Mouse (Mus musculus) limb, embryonic 11.5 days (tissue): Measurements from ENCODE around the gene Casq1. TPM values are rescaled to one million over a fixed set of nuclear protein-coding genes. Genes with fewer than 3 reads are reported as not detected.

ENCODE experiments used
- ATAC-seq: fragments of 200-750 bp; cut with Nextera tagmentation; 2 replicates; pipeline ENCODE4 v1.8.0; 2017; ENCODE audit warnings: low read depth; ENCODE audit not compliant: insufficient number of reproducible peaks, low FRiP score, low TSS enrichment
- DNase-seq: peaks from one replicate; pipeline ENCODE4 v3.0.0-alpha.2; 2015; ENCODE audit warnings: low spot score
- H3K27ac ChIP-seq: fragments of 300-500 bp; sonication (generic); replicated peaks from 2 replicates; pipeline ENCODE4 v1.5.1; 2014; ENCODE audit warnings: low read depth, mild to moderate bottlenecking, low read length
- H3K27me3 ChIP-seq: fragments of 300-500 bp; sonication (generic); 2 replicates; pipeline ENCODE4 v1.6.1; 2014; ENCODE audit warnings: mild to moderate bottlenecking, low read length, mixed read lengths; ENCODE audit not compliant: control insufficient read depth, insufficient read depth
- H3K36me3 ChIP-seq: fragments of 300-500 bp; sonication (generic); 2 replicates; pipeline ENCODE4 v1.6.1; 2014; ENCODE audit warnings: mild to moderate bottlenecking, low read length, moderate library complexity, mixed read lengths; ENCODE audit not compliant: control insufficient read depth, insufficient read depth
- H3K4me1 ChIP-seq: fragments of 300-500 bp; sonication (generic); 2 replicates; pipeline ENCODE4 v1.6.1; 2014; ENCODE audit warnings: low read length, mixed read lengths; ENCODE audit not compliant: control insufficient read depth, insufficient read depth
- H3K4me2 ChIP-seq: fragments of 300-500 bp; sonication (generic); 2 replicates; pipeline ENCODE4 v1.6.1; 2014; ENCODE audit warnings: low read depth, mild to moderate bottlenecking, moderate library complexity; ENCODE audit not compliant: severe bottlenecking
- H3K4me3 ChIP-seq: fragments of 300-500 bp; sonication (generic); 2 replicates; pipeline ENCODE4 v1.5.1; 2014; ENCODE audit warnings: low read depth, low read length
- H3K9ac ChIP-seq: fragments of 300-500 bp; sonication (generic); 2 replicates; pipeline ENCODE4 v1.6.1; 2014; ENCODE audit warnings: mild to moderate bottlenecking, low read length
- H3K9me3 ChIP-seq: fragments of 300-500 bp; sonication (generic); 2 replicates; pipeline ENCODE4 v1.6.1; 2016; ENCODE audit warnings: low read length; ENCODE audit not compliant: control insufficient read depth
- WGBS: fragments of 180-500 bp; shearing (Covaris S2); extraction: QIAGEN DNeasy Blood & Tissue Kit; methylation state at CpG from one replicate; pipeline ENCODE4 v1.1.7; 2014; 5-methylcytosine and 5-hydroxymethylcytosine counted together
- polyA plus RNA-seq: library from polyadenylated mRNA; unstranded; fragments of >200 nt; fragmentation: Nextera tagmentation; extraction: Ambion mirVana; gene quantifications from 2 replicates; pipeline ENCODE4 v1.2.1, GENCODE M21; 2014

Casq1 gene
- polyA plus RNA-seq, 1 experiment from 2014 or later = 1.6 TPM

DNA sequence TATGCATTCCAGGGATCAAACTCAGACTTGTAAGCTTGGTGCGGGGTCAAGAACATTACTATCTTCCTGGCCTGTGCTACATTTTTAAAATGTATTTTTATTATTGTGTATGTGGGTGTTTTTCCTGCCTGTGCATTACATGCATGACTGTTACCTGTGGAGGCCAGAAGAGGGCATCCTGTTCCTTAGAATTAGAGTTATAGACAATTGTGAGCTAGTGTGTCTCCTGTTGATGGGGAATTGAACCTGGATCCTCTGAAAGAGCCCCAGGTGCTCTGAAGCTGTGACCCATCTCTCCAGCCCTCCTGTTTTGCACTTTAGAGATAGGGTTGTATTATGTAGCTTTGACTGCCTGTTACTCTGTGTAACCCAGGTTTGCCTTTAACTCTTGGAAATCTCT, 57.7 kb downstream of the Casq1 start:
- ATAC-seq = no peak
- no peak overlapping the region for H3K4me3 ChIP-seq
- DNase-seq = no peak

DNA sequence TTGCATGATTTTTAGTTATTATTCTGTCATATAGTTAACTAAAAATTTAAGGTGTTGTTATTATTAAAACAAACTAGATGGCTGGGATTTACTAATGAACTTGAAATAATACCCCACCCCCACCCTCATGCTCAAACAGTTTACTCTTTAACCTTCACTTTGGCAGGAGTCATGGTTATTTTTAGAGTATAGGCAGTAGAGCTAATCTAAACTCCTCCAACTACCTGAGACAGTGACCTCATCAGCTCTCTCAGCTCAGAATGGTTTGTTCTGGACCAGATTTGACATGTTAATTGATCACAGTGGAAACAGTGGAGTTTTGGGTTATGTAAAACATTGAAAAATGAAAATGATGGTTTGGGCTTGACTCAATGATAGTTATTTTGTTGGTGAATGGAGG, 59.2 kb downstream of the Casq1 start:
- no peak overlapping the region for H3K4me2 ChIP-seq
- no peak overlapping the region for H3K27ac ChIP-seq
- DNase-seq = no peak
- H3K9ac ChIP-seq = no peak overlapping the region
- no peaks in the 10 kb centered on the region for H3K27me3 ChIP-seq
- no peak overlapping the region for H3K4me3 ChIP-seq
- H3K36me3 ChIP-seq = peaks cover 4% of the 10 kb centered on the region; the same call in 1 of the 2 replicates
- no peaks in the 10 kb centered on the region for H3K4me1 ChIP-seq
- H3K9me3 ChIP-seq = no peaks in the 10 kb centered on the region
- no peak for ATAC-seq

More for the DNA sequence above, 57.7 kb downstream of the Casq1 start:
- Histone ChIP-seq H3K4me2 (no peak overlapping the region), H3K27ac (no peak overlapping the region), H3K9ac (no peak overlapping the region), H3K27me3 (no peaks in the 10 kb centered on the region), H3K4me1 (no peaks in the 10 kb centered on the region), H3K36me3 (peaks cover 6% of the 10 kb centered on the region; the same call in 1 of the 2 replicates), H3K9me3 (no peaks in the 10 kb centered on the region)
- WGBS = 98% methylated on average over 1 of the region's 1 CpGs

DNA sequence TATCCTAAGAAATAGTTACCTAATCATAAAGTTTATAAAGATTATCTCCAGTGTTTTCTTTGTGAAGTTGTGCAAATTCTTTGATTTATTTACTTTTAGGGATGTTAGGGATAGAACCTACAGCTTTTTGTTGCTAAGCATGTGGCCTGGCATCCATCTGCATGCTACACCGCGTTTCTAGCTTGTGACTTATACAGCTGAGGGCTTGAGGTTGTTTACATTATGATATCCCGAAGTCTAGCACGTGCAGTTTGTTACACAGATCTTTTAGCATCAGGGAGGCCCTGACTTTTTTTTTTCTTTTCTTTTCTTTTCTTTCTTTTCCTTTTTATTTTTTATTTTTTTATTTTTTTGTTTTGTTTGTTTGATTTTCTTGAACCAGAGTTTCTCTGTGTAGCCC, 59.7 kb downstream of the Casq1 start:
- DNase-seq (no peak), ATAC-seq (no peak)
- Histone ChIP-seq H3K4me1 (no peaks in the 10 kb centered on the region), H3K36me3 (peaks cover 6% of the 10 kb centered on the region; the same call in 1 of the 2 replicates), H3K9ac (no peak overlapping the region), H3K27me3 (no peaks in the 10 kb centered on the region), H3K9me3 (no peaks in the 10 kb centered on the region), H3K4me3 (no peak overlapping the region), H3K4me2 (no peak overlapping the region), H3K27ac (no peak overlapping the region)
- WGBS = 88% methylated on average over 4 of the region's 4 CpGs

Other genes starting within 250 kb of the Casq1 start
- 23.3 and 26.3 TPM in 2 replicates for gene Vangl2, start 191.4 kb downstream of the Casq1 start, polyA plus RNA-seq
- not detected in 2 replicates for gene Nhlh1, start 162.3 kb downstream of the Casq1 start, polyA plus RNA-seq
- 173 and 197 TPM in 2 replicates for gene Copa, start 137.3 kb downstream of the Casq1 start, polyA plus RNA-seq
- gene Ncstn, start 137.1 kb downstream of the Casq1 start, polyA plus RNA-seq = 86.8 and 89.2 TPM in 2 replicates
- 176 and 180 TPM in 2 replicates for gene Pex19, start 93.1 kb downstream of the Casq1 start, polyA plus RNA-seq
- 119 and 127 TPM in 2 replicates for gene Dcaf8, start 71.8 kb downstream of the Casq1 start, polyA plus RNA-seq
- 81.9 and 82.3 TPM in 2 replicates for gene Pea15a, start 13.1 kb downstream of the Casq1 start, polyA plus RNA-seq
- not detected in 2 replicates for gene Atp1a4, start 38.5 kb upstream of the Casq1 start, polyA plus RNA-seq
- 31.9 and 35.4 TPM in 2 replicates for gene Igsf8, start 41.8 kb upstream of the Casq1 start, polyA plus RNA-seq
- 1.4 and 1.5 TPM in 2 replicates for gene Atp1a2, start 78.2 kb upstream of the Casq1 start, polyA plus RNA-seq
- not detected in 2 replicates for gene Kcnj9, start 109.5 kb upstream of the Casq1 start, polyA plus RNA-seq
- 0.07 and 0.11 TPM in 2 replicates for gene Kcnj10, start 121.3 kb upstream of the Casq1 start, polyA plus RNA-seq
- gene Pigm, start 156.7 kb upstream of the Casq1 start, polyA plus RNA-seq = 12.4 and 12.6 TPM in 2 replicates